Mouse (Mus musculus) T-cell, adult 2 months (primary cell): Measurements from ENCODE around the gene Gm7954.
"Not testable (repeated sequence)": the region's sequence is repeated elsewhere in the genome, so short reads cannot be mapped to it uniquely, and the experiment has no call there.

Experiments
- DNase-seq: peaks from one replicate; pipeline ENCODE4 v3.0.0; 2022; ENCODE audit warnings: low spot score

Gene Gm7954

GRCm38 (mm10) chr14:41453418-41453817 is at the start of gene Gm7954:
Gene Gm7954, minus strand, starts transcription at chr14:41453518.
- not testable (repeated sequence) for DNase-seq

GRCm38 (mm10) chr14:41489385-41489784 is 36.1 kb upstream of the Gm7954 start, which contains the start of gene Gm3486:
Gene Gm3486, minus strand, starts transcription at chr14:41489485.
- not testable (repeated sequence) for DNase-seq

DNA sequence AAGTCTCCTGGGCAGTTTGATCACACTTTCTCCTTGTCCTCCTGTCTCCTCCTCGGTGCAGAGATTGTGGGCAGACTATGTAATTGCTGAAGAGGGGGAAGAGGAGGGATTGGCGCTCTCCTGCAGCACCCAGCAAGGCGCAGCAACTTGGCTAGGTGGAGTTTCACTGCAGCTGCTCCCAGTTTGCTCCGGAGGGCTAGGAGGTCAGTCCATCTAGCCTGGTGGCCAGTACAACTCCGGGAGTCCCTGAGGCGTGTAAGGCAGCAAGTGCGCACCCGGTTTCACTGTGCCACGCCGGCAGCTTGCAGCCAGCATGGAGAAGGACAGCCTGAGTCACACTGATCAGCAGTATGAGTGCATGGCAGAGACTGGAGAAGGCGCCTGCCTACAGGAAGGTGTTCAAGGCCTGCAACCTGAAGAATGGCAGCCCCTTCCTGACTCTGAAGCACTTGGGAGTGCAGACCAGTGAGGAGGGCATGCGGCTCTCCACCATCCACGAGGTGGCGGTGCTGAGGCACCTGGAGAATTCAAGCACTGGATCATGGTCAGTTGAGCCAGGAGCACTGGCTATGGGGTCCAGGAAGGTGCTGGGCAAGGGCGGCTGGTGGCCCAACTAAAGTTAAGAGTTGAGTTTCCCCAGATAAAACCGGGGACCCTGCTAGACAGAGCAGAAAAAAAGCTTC is 27.8 kb downstream of the Gm7954 start:
- DNase-seq = not testable (repeated sequence)

GRCm38 (mm10) chr14:41424694-41425093 is 28.6 kb downstream of the Gm7954 start:
- DNase-seq = not testable (repeated sequence)

GRCm38 (mm10) chr14:41408181-41408580 is 45.1 kb downstream of the Gm7954 start, which contains the start of gene Gm6482:
Gene Gm6482, minus strand, starts transcription at chr14:41408281.
- not testable (repeated sequence) for DNase-seq
